Mouse (Mus musculus) lung, postnatal 25 days (tissue): ENCODE data around the gene Cmtr2.

Experiments
- DNase-seq: peaks from one replicate; pipeline ENCODE4 v3.0.0; 2022; ENCODE audit warnings: low spot score

Gene Cmtr2

DNA sequence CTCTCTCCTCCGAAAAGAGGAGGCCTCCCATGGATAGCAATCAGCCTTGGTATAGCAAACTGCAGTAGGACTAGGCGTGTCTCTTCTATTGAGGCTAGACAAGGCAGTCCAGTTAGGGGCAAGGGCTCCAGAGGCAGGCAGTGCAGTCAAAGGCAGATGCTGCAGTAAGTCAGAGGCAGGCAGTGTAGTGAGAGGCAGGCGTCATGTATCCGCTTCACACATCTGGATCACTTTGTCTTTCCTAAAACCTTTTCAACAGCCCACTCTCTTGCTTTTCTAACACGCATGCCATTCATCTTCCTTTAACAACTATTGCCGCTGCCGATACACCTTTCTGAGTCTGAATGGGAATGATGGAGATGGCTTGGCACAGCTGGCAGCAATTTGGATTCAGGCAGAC is at the start of gene Cmtr2:
Gene Cmtr2 (plus strand): TSS at position 301 of the 400 bp plus-strand sequence.
- no peak for DNase-seq

- no peak for DNase-seq
Measured at GRCm38 (mm10) chr8:110166270-110166669, 49.2 kb upstream of the Cmtr2 start.

DNA sequence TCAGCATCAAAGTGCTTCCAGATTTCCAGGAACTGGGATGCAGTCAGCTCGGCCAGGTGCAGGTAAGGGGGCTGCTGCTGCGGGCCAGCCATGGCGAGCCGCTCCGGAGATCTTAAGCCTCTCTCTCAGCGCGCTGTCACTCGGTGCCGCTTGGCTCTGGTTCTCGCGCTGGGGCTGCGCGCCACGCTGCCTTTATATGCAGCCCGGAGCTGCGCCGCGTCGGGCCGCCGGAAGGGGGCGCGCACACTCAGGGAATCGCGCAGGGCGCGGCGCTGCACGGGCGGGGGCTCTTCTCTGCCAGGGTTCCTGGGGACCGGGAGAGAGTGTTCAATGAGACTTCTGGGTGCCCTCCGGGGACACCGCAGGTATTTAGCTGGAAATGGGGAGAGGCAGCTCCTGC is 47.4 kb upstream of the Cmtr2 start, which contains the start of gene Calb2:
Gene Calb2 (minus strand): TSS at position 165 of the 400 bp plus-strand sequence.
- DNase-seq = no peak

DNA sequence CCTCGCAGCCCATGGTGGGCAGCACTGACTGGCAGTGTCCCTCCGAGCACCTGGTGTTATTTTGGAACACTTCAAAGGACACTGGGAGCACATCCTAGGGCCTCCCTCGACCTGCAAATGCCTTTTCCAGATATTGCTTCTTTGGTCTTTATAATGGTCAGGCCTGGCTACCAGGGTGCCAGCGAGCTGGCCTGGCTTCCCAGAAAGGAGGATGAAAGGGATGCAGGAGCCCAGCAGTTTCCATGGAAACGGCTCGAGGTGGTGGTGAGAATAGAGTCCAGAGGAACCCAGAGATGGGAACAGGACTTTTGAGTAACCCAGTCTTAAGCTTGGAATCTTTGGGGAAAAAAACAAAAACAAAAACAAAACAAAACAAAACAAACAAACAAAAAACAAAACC is 43.3 kb upstream of the Cmtr2 start:
- no peak for DNase-seq

DNA sequence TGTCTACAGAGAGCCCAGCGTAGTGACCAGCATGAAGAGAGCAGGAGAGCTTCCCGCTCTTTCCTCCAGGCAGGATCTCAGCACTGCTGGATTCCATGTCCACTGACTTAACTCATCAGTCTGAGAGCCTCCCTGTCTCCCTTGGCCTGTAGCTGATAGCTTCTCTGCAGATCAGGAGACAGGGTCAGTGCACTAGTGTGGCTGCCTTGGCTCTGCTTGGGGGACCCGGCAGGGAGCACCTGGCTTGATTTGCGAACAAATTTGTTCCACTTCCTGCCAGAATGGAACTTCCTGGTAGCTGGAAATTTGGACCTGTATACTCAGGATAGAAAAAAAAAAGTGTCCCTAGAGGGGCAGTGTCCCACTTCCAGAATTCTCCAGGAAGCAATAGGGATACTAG is 40.6 kb upstream of the Cmtr2 start:
- DNase-seq = no peak

DNA sequence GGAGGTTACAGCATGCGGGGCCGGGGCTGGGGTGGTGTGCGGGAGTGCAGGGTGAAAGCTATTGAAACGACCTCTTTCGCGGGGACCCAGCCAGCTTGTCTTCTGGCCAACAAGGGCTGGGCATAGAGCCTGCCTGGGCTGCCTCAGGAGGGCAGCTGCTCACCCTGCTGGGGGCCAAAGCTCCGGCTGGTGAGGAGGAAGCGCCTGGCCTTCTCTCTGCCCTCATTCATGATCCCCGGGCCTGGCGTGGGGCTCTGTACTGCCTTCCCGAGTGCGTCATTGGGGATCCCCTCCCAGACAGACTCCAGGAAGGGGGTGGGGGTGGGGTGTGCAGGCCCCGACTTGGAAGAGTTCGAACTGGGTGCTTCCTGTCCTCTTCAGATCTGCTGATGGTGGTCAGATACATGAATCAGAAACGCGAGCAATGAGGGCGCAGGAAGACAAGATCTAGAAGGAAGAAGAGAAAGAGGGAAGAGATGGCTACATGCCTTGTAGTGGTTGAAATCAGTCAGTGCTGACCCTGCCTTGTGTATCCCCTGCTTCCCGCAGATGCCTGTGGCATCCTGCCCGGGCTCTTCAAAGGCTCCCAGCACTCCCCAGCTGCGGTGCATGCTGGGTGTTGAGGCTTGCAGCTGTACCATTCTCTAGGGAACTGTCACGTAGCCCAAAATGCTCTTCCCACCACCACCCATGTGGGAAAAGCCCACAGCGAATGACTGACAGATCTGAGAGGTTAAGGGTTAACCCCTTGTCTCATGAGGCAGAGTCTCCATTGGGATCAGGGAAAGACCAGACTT is 37.9 kb upstream of the Cmtr2 start:
- no peak for DNase-seq

DNA sequence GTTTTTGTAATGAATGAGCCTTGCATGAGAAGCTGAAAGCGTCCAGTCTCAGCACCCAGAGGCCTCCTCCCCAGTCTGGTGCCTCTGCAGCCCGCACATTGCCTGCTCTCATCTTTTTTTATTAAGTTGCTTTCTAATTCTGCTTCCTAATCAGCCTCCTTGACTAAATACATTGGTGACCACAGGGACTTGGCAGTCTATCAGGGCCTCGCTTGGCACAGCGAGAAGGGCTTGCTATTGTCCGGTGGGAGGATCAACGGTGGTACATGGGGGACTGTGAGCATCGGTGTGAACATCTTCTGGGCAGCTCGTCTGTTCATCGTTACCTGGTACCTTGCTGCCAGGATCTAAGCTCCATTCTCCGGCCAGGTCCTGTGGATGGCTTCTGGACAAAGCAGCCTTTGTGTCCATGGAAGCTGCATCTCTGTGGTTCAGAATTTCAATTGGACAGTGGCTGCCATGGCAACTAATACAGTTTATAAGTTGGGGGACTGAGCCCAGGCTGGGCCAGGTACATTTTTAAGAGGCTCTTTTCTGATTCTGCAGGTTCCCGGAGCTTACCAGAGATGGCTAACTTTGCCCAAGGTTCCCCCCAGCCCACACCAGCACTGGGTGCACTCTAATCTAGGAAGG is 32.6 kb upstream of the Cmtr2 start:
- DNase-seq = no peak

- no peak for DNase-seq
Measured at GRCm38 (mm10) chr8:110183748-110184147, 31.7 kb upstream of the Cmtr2 start.

GRCm38 (mm10) chr8:110185538-110185937 is 29.9 kb upstream of the Cmtr2 start:
- DNase-seq = no peak

GRCm38 (mm10) chr8:110188961-110189750 is 26.3 kb upstream of the Cmtr2 start:
- DNase-seq = no peak

- DNase-seq = peak; percentile 8
Measured at GRCm38 (mm10) chr8:110196678-110197077, 18.8 kb upstream of the Cmtr2 start.

DNA sequence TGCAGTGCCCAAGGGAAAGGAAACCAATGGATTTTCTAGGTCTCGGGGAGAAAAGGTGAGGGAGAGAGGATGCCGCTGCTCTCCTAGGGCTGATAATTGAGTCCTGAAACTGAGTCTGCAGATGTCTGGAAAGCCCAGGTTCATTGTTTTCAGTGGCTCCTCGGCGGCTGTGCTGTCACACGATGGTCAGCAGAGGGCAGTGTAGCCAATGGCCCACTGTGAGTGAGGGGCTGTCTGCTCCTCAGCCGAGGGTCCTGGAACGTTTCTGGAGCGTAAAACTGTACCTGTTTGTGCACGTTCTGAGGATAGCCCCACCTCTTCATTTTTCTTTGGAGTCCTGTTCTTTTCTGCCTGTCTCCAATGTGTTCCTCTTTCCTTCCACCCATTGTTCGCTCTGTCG is 13.7 kb upstream of the Cmtr2 start:
- DNase-seq = no peak

- DNase-seq = no peak
Measured at GRCm38 (mm10) chr8:110216253-110216652, 788 bp downstream of the Cmtr2 start.

- DNase-seq = no peak
Measured at GRCm38 (mm10) chr8:110217198-110217597, 1.7 kb downstream of the Cmtr2 start.

DNA sequence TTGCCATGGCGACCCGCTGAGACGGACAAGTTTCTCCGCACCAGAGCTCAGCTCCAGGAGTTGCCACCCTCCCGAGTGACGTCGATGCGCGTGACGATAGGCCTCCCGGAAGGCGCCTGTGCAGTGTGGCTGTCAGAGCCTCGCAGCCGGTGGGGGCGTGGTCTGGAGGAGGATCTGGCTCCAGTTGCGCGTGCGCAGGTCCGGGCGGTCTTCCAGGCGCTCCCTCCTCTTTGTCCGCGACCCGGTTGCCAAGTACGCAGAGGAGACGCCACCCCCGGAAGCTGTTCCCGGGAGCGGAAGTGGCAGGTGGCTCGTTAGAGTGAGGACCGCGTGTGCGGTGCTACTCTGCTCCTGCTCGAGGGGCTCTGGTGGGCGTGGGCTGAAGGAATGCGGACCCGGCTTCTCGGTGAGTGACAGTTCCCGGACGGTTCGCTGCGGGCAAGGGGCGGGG is 2.2 kb downstream of the Cmtr2 start:
- peak; percentile 99 for DNase-seq

DNA sequence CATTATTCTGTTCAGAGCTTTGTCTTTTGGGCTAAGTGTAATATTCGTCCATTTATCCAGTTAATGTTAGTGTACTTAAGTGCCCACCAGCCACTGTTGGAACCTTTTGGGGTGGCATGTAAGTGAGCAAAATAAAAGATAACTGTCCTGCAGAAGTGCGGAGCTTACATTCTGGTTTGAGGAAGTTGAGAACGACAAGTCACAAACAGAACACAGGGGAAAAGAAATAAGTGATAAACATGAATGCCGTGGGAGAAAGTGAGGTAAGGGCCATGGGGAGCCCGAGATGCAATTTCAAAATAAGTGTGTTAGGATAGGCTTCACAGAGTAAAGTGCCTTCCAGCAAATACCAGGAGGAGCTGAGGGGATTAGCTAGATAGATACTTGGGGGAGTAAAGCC is 3.0 kb downstream of the Cmtr2 start:
- DNase-seq = no peak

GRCm38 (mm10) chr8:110220936-110221335 is 5.5 kb downstream of the Cmtr2 start:
- no peak for DNase-seq

GRCm38 (mm10) chr8:110230803-110231202 is 15.3 kb downstream of the Cmtr2 start:
- DNase-seq = no peak

- no peak for DNase-seq
Measured at GRCm38 (mm10) chr8:110242278-110243177, 27.1 kb downstream of the Cmtr2 start.

DNA sequence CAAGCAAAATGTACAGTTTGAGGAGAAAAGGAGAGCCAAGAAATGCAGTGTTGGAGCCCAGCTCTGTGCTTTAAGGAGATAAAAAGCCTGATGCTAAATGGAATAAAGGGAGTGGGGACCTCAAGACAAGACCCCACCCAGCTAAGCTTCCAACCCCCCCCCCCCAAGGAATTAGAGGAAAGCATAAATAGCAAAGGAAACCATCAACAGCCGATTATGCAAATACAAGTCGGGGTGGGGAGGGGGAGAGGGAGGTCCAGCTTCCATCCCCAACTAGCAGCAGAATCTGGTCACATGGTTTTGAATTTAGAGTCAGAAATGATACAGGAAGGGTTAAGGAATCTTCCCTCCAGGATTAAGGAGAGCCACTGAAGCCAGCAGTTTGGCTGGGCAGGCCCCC is 29.1 kb downstream of the Cmtr2 start:
- DNase-seq = no peak

DNA sequence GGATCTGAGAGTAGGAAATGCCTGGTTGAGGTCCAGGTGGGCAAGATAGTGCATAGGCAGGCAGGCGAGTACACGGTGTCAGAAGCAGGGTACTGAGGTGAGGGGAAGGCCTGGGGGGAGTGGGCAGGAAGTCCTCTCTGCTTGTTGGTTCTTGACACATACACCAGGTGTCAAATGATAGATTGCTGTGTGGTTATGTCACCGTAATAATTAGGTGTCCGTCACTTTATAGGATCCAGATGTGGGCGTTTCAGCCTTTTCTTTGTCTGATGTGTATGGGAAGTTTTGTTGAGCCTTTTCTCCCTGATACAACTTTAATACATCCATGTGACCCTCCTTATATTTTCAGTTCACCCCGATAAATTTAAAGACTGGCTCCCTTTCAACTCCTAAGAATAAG is 31.8 kb downstream of the Cmtr2 start:
- no peak for DNase-seq

DNA sequence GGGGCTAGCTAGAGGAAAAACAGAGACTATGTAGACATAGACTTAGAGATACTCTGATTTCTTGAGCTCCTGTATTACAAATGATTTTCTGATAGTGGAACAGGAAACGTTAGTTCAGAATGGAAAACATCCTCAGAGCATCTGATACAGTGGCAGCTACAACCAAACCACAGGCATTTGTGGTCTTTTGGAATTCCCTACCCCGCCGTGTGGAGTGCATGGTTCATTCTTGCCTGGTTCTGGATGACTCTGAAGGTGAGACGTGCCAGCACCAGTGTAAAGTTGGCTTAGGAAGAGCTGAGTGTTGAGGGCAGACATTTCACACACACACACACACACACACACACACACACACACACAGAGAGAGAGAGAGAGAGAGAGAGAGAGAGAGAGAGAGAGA is 38.5 kb downstream of the Cmtr2 start:
- no peak for DNase-seq
